Mouse (Mus musculus): ENCODE results near the gene Slc25a17.

- no peak for TF ChIP-seq CTCF (IDR thresholded peaks at IDR 0.05; ENCODE audit: control insufficient read depth, insufficient read depth, insufficient replicate concordance, low read depth, low read length)
- TF ChIP-seq POLR2A (IDR thresholded peaks at IDR 0.05; ENCODE audit: control insufficient read depth, low read depth, low read length) = no peak
Observed at GRCm38 (mm10) chr15:81408199-81408598, 47.6 kb upstream of the Slc25a17 start, which contains the start of gene Dnajb7.
